Mouse (Mus musculus) testis, adult 2 months (tissue): ENCODE results near the gene Nmd3.

Source experiments
- CTCF ChIP-seq: fragments of 200-500 bp; IDR thresholded peaks from 2 replicates; pipeline ENCODE4 v1.5.1; 2012; ENCODE audit warnings: low read depth, mild to moderate bottlenecking, inconsistent platforms, low read length, moderate library complexity; ENCODE audit not compliant: control insufficient read depth, insufficient read depth, insufficient replicate concordance
- POLR2A ChIP-seq: fragments of 200-500 bp; IDR thresholded peaks from 2 replicates; pipeline ENCODE4 v1.6.1; 2012; ENCODE audit warnings: low read depth, mild to moderate bottlenecking, inconsistent platforms, low read length, moderate library complexity; ENCODE audit not compliant: control insufficient read depth

DNA sequence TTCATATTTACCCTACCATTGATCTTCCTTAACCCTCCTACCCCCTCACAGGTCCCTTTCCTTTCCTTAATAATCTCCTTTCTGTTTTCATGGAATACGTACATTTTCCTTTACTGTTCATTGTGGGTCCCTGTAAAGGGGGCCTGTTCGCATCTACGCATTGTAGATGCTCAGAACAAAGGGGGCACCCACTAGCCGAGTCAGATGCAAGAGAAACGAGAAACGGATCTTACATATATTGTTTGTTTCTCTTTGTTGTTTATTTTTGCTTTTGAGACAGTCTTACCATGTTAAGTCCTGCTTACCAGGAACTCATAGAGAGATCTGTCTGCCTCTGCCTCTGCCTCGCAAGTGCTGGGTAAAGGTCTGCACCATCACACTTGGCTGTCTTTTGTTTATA is 1.4 kb downstream of the Nmd3 start:
- no peak for TF ChIP-seq POLR2A
- no peak for TF ChIP-seq CTCF
